Mouse (Mus musculus): Measurements from ENCODE around the gene Dffb. TPM values are rescaled to one million over a fixed set of nuclear protein-coding genes. Genes with fewer than 3 reads are reported as not detected.
A peak's percentile ranks its signal among the peaks of the same experiment; 100 is the strongest.
"Not testable (repeated sequence)": the region's sequence is repeated elsewhere in the genome, so short reads cannot be mapped to it uniquely, and the experiment has no call there.

The Dffb gene
- polyA plus RNA-seq, 1 experiment from 2014 or later: 12.1 TPM

GRCm38 (mm10) chr4:153956569-153957405 lies 18.1 kb downstream of the Dffb start, which contains the start of gene A430005L14Rik:
TSS of gene A430005L14Rik (plus strand) at chr4:153957237.
- peak; percentile 99 for DNase-seq (ENCODE audit: low spot score)
- WGBS: 2% methylated on average over 67 of the region's 67 CpGs
- peaks cover 25% of the 10 kb centered on the region for H3K4me1 ChIP-seq
- H3K9me3 ChIP-seq: no peaks in the 10 kb centered on the region
- peak within 1 kb of the TSS; percentile 91 for H3K27ac ChIP-seq (replicated peaks)
- peak within 1 kb of the TSS; percentile 75 for H3K4me3 ChIP-seq
- H3K27me3 ChIP-seq (replicated peaks; ENCODE audit: low read depth, poor library complexity, severe bottlenecking): peaks cover 20% of the 10 kb centered on the region
- peaks cover 26% of the 10 kb centered on the region for H3K36me3 ChIP-seq (replicated peaks)

GRCm38 (mm10) chr4:153955651-153956050 lies 19.3 kb downstream of the Dffb start:
- no peaks in the 10 kb centered on the region for H3K9me3 ChIP-seq
- peaks cover 34% of the 10 kb centered on the region for H3K4me1 ChIP-seq
- peaks cover 14% of the 10 kb centered on the region for H3K36me3 ChIP-seq (replicated peaks)
- DNase-seq (ENCODE audit: low spot score): no peak
- H3K4me3 ChIP-seq: no peak overlapping the region
- peaks cover 20% of the 10 kb centered on the region for H3K27me3 ChIP-seq (replicated peaks; ENCODE audit: low read depth, poor library complexity, severe bottlenecking)
- no peak overlapping the region for H3K27ac ChIP-seq (replicated peaks)
- 86% methylated on average over 8 of the region's 8 CpGs for WGBS

- Histone ChIP-seq H3K27ac (replicated peaks) (peak overlapping the region; percentile 54; the same call in 1 of the 2 replicates), H3K27me3 (replicated peaks; ENCODE audit: low read depth, poor library complexity, severe bottlenecking) (peaks cover 20% of the 10 kb centered on the region), H3K36me3 (replicated peaks) (no peaks in the 10 kb centered on the region), H3K4me1 (peaks cover 20% of the 10 kb centered on the region), H3K4me3 (no peak overlapping the region), H3K9me3 (no peaks in the 10 kb centered on the region)
- 42% methylated on average over 5 of the region's 5 CpGs for WGBS
- DNase-seq (ENCODE audit: low spot score): peak; percentile 27
Observed at GRCm38 (mm10) chr4:153951692-153952091, 23.2 kb downstream of the Dffb start.

- no peak for DNase-seq (ENCODE audit: low spot score)
- WGBS: 70% methylated on average over 3 of the region's 3 CpGs
- Histone ChIP-seq H3K4me1 (peaks cover 15% of the 10 kb centered on the region), H3K27ac (replicated peaks) (no peak overlapping the region), H3K4me3 (no peak overlapping the region), H3K9me3 (no peaks in the 10 kb centered on the region), H3K36me3 (replicated peaks) (no peaks in the 10 kb centered on the region), H3K27me3 (replicated peaks; ENCODE audit: low read depth, poor library complexity, severe bottlenecking) (peaks cover 20% of the 10 kb centered on the region)
Observed at GRCm38 (mm10) chr4:153951150-153951549, 23.8 kb downstream of the Dffb start.

GRCm38 (mm10) chr4:153950372-153950771 lies 24.6 kb downstream of the Dffb start:
- Histone ChIP-seq H3K36me3 (replicated peaks) (no peaks in the 10 kb centered on the region), H3K27me3 (replicated peaks; ENCODE audit: low read depth, poor library complexity, severe bottlenecking) (peaks cover 13% of the 10 kb centered on the region), H3K4me3 (no peak overlapping the region), H3K9me3 (no peaks in the 10 kb centered on the region), H3K4me1 (peaks cover 15% of the 10 kb centered on the region), H3K27ac (replicated peaks) (no peak overlapping the region)
- 85% methylated on average over 2 of the region's 2 CpGs for WGBS
- no peak for DNase-seq (ENCODE audit: low spot score)

- no peak overlapping the region for H3K27ac ChIP-seq (replicated peaks)
- H3K4me1 ChIP-seq: peaks cover 15% of the 10 kb centered on the region
- H3K27me3 ChIP-seq (replicated peaks; ENCODE audit: low read depth, poor library complexity, severe bottlenecking): no peaks in the 10 kb centered on the region; the same call in 1 of the 2 replicates
- 85% methylated on average over 6 of the region's 6 CpGs for WGBS
- no peak for DNase-seq (ENCODE audit: low spot score)
- H3K4me3 ChIP-seq: no peak overlapping the region
- H3K36me3 ChIP-seq (replicated peaks): no peaks in the 10 kb centered on the region
- H3K9me3 ChIP-seq: no peaks in the 10 kb centered on the region
Observed at GRCm38 (mm10) chr4:153945741-153946140, 29.2 kb downstream of the Dffb start.

GRCm38 (mm10) chr4:153944261-153944660 lies 30.7 kb downstream of the Dffb start:
- DNase-seq (ENCODE audit: low spot score): no peak
- H3K9me3 ChIP-seq: no peaks in the 10 kb centered on the region
- no peaks in the 10 kb centered on the region for H3K36me3 ChIP-seq (replicated peaks)
- peaks cover 15% of the 10 kb centered on the region for H3K4me1 ChIP-seq
- H3K4me3 ChIP-seq: no peak overlapping the region
- no peaks in the 10 kb centered on the region; the same call in 1 of the 2 replicates for H3K27me3 ChIP-seq (replicated peaks; ENCODE audit: low read depth, poor library complexity, severe bottlenecking)
- H3K27ac ChIP-seq (replicated peaks): no peak overlapping the region
- 65% methylated on average over 6 of the region's 6 CpGs for WGBS

GRCm38 (mm10) chr4:153943243-153943642 lies 31.7 kb downstream of the Dffb start:
- H3K27ac ChIP-seq (replicated peaks): no peak overlapping the region
- peak; percentile 40 for DNase-seq (ENCODE audit: low spot score)
- no peaks in the 10 kb centered on the region for H3K9me3 ChIP-seq
- WGBS: 67% methylated on average over 4 of the region's 4 CpGs
- H3K4me3 ChIP-seq: no peak overlapping the region
- no peaks in the 10 kb centered on the region; the same call in 1 of the 2 replicates for H3K27me3 ChIP-seq (replicated peaks; ENCODE audit: low read depth, poor library complexity, severe bottlenecking)
- H3K4me1 ChIP-seq: peaks cover 15% of the 10 kb centered on the region
- H3K36me3 ChIP-seq (replicated peaks): no peaks in the 10 kb centered on the region

GRCm38 (mm10) chr4:153929921-153930320 lies 45.0 kb downstream of the Dffb start:
- no peaks in the 10 kb centered on the region for H3K4me1 ChIP-seq
- no peaks in the 10 kb centered on the region for H3K27me3 ChIP-seq (replicated peaks; ENCODE audit: low read depth, poor library complexity, severe bottlenecking)
- H3K4me3 ChIP-seq: no peak overlapping the region
- no peaks in the 10 kb centered on the region for H3K36me3 ChIP-seq (replicated peaks)
- 81% methylated on average over 4 of the region's 4 CpGs for WGBS
- DNase-seq (ENCODE audit: low spot score): no peak
- H3K27ac ChIP-seq (replicated peaks): no peak overlapping the region
- no peaks in the 10 kb centered on the region for H3K9me3 ChIP-seq

- DNase-seq (ENCODE audit: low spot score): no peak
- Histone ChIP-seq H3K4me1 (no peaks in the 10 kb centered on the region), H3K36me3 (replicated peaks) (no peaks in the 10 kb centered on the region), H3K27ac (replicated peaks) (no peak overlapping the region), H3K9me3 (no peaks in the 10 kb centered on the region), H3K4me3 (no peak overlapping the region), H3K27me3 (replicated peaks; ENCODE audit: low read depth, poor library complexity, severe bottlenecking) (no peaks in the 10 kb centered on the region)
- WGBS: 71% methylated on average over 10 of the region's 10 CpGs
Observed at GRCm38 (mm10) chr4:153929425-153929824, 45.5 kb downstream of the Dffb start.

- Histone ChIP-seq H3K27me3 (replicated peaks; ENCODE audit: low read depth, poor library complexity, severe bottlenecking) (no peaks in the 10 kb centered on the region), H3K9me3 (no peaks in the 10 kb centered on the region), H3K27ac (replicated peaks) (no peak overlapping the region), H3K36me3 (replicated peaks) (no peaks in the 10 kb centered on the region), H3K4me1 (no peaks in the 10 kb centered on the region), H3K4me3 (no peak overlapping the region)
- DNase-seq (ENCODE audit: low spot score): no peak
- 89% methylated on average over 11 of the region's 11 CpGs for WGBS
Observed at GRCm38 (mm10) chr4:153928772-153929299, 46.1 kb downstream of the Dffb start.

GRCm38 (mm10) chr4:153922090-153922489 lies 52.8 kb downstream of the Dffb start:
- not testable (repeated sequence) for H3K4me3 ChIP-seq; DNase-seq (ENCODE audit: low spot score); H3K4me1 ChIP-seq; H3K36me3 ChIP-seq (replicated peaks); H3K27ac ChIP-seq (replicated peaks); H3K9me3 ChIP-seq; H3K27me3 ChIP-seq (replicated peaks; ENCODE audit: low read depth, poor library complexity, severe bottlenecking)
- 44% methylated on average over 4 of the region's 4 CpGs for WGBS

Data from embryonic facial prominence, embryonic 10.5 days (tissue).